Mouse (Mus musculus) liver, embryonic 13.5 days (tissue): ENCODE data around the gene Gm614. TPM values are rescaled to one million over a fixed set of nuclear protein-coding genes. Genes with fewer than 3 reads are reported as not detected.

ENCODE experiments used
- ATAC-seq: fragments of 200-750 bp; cut with Nextera tagmentation; 2 replicates; pipeline ENCODE4 v1.8.0; 2017; ENCODE audit warnings: low read depth, mild to moderate bottlenecking, moderate number of reproducible peaks, moderate library complexity
- DNase-seq: peaks from one replicate; pipeline ENCODE4 v3.0.0; 2022
- H3K27ac ChIP-seq: fragments of 300-500 bp; sonication (generic); 2 replicates; pipeline ENCODE4 v1.5.1; 2015; ENCODE audit warnings: moderate library complexity, mild to moderate bottlenecking, inconsistent platforms
- H3K27me3 ChIP-seq: fragments of 300-500 bp; sonication (generic); 2 replicates; pipeline ENCODE4 v1.6.1; 2015; ENCODE audit warnings: mild to moderate bottlenecking, inconsistent platforms
- H3K36me3 ChIP-seq: fragments of 300-500 bp; sonication (generic); 2 replicates; pipeline ENCODE4 v1.6.1; 2015; ENCODE audit warnings: mild to moderate bottlenecking, inconsistent platforms
- H3K4me1 ChIP-seq: fragments of 300-500 bp; sonication (generic); replicated peaks from 2 replicates; pipeline ENCODE4 v1.6.1; 2015; ENCODE audit warnings: inconsistent platforms
- H3K4me2 ChIP-seq: fragments of 300-500 bp; sonication (generic); 2 replicates; pipeline ENCODE4 v1.6.1; 2015; ENCODE audit warnings: inconsistent platforms, mild to moderate bottlenecking, moderate library complexity
- H3K4me3 ChIP-seq: fragments of 300-500 bp; sonication (generic); replicated peaks from 2 replicates; pipeline ENCODE4 v1.5.1; 2015; ENCODE audit warnings: mild to moderate bottlenecking, inconsistent platforms
- H3K9ac ChIP-seq: fragments of 300-500 bp; sonication (generic); 2 replicates; pipeline ENCODE4 v1.6.1; 2015; ENCODE audit warnings: mild to moderate bottlenecking, inconsistent platforms
- H3K9me3 ChIP-seq: fragments of 300-500 bp; sonication (generic); replicated peaks from 2 replicates; pipeline ENCODE4 v1.6.1; 2016; ENCODE audit warnings: inconsistent platforms
- WGBS: fragments of 180-500 bp; shearing (Covaris S2); methylation state at CpG from one replicate; pipeline ENCODE4 v1.1.7; 2015; ENCODE audit not compliant: insufficient replicate concordance; 5-methylcytosine and 5-hydroxymethylcytosine counted together
- polyA plus RNA-seq: library from polyadenylated mRNA; unstranded; fragments of >200 nt; fragmentation: Nextera tagmentation; extraction: Ambion mirVana; gene quantifications from 2 replicates; pipeline ENCODE4 v1.2.1, GENCODE M21; 2015

The Gm614 gene
- polyA plus RNA-seq, 1 experiment from 2014 or later, result not detected

DNA sequence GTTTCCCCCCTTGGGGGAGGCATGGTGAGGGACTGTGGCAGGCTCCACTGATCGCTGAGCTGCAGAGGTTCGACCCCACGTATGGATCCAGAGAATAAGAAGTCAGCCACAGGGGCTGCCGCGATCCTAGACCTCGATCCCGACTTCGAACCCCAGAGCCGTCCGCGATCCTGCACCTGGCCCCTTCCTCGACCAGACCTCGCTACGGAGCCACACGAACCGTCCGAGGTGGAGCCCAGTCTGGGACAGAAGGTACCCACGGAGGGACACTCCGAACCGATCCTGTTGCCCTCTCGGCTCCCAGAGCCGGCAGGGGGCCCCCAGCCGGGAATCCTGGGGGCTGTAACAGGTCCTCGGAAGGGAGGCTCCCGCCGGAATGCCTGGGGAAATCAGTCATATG is 9.1 kb downstream of the Gm614 start:
- Histone ChIP-seq H3K9me3 (no peaks in the 10 kb centered on the region), H3K27me3 (no peaks in the 10 kb centered on the region), H3K36me3 (peaks cover 18% of the 10 kb centered on the region), H3K27ac (peak overlapping the region; percentile 80), H3K4me3 (peak overlapping the region; percentile 73), H3K4me1 (peaks cover 9% of the 10 kb centered on the region), H3K9ac (peak overlapping the region; percentile 86), H3K4me2 (peak overlapping the region; percentile 78)
- 6% methylated on average over 26 of the region's 26 CpGs for WGBS
- DNase-seq (no peak), ATAC-seq (peak; percentile 22)

DNA sequence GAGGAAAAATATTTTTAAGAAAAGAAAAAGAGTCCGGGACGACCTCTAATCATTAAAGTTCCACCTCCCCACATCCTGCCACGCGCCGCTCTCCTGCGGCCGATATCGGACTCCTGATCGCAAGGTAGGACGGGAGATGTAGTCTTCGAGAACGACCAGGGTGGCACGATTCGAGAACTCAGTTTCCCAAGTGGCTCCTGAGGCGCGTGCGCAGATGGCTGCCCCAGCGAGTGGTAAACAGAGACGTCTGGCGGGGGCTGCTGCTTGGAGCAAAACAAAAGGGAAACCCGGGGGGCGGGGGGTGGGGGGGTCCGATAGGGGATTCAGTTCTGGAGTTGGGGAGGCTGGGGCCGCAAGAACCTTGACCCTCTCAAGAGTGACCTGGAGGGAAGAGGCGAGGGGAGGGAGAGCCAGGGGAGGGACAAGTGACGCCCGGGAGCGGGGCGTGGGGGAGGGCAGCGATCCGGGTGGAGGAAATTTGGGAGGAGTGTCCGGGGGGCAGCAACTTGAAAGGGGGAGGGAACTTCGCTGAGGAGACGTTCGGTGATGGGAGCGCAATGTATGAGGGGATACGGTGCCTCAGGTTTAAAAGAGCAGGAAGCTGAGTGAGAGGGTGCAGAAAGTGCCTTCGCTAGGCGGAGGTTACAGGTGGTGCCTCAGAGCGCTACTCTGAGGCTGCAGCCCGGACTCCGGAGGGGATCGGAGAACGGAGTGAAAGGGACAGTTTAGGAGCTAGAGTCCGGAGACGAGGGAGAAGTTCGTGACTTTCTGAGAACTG is 9.7 kb downstream of the Gm614 start, which contains the start of gene Foxo4:
Gene Foxo4, plus strand, starts transcription at position 577 of the 778 bp plus-strand sequence.
- peak within 1 kb of the TSS; percentile 73 for H3K4me3 ChIP-seq
- peak within 1 kb of the TSS; percentile 80 for H3K27ac ChIP-seq
- peak; percentile 93 for ATAC-seq
- no peaks in the 10 kb centered on the region for H3K27me3 ChIP-seq
- no peaks in the 10 kb centered on the region for H3K9me3 ChIP-seq
- H3K36me3 ChIP-seq, result peaks cover 18% of the 10 kb centered on the region
- H3K4me2 ChIP-seq, result peak within 1 kb of the TSS; percentile 78
- peak within 1 kb of the TSS; percentile 86 for H3K9ac ChIP-seq
- 17% methylated on average over 47 of the region's 47 CpGs for WGBS
- H3K4me1 ChIP-seq, result peaks cover 9% of the 10 kb centered on the region
- DNase-seq, result peak; percentile 81

DNA sequence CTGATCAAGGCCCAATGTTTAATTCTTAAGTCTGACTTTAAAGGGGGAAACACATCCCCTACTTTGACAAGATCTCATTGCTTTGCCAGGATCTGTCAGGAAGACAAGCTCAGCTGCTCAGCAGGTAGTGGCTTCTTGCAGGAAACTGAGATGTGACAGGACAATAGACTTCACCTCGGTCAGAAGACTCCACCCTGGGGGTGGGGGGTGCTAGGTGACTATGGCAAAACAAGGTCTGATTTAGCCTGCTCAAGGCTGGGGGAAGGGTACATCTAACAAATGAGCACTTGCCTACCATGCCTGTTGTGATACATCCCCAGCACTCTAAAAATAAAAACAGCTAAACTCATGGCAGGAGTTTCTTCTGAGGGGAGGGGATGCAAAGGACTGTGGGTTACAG is 18.8 kb downstream of the Gm614 start:
- ATAC-seq (no peak), DNase-seq (no peak)
- Histone ChIP-seq H3K9ac (no peak overlapping the region), H3K9me3 (no peaks in the 10 kb centered on the region), H3K36me3 (no peaks in the 10 kb centered on the region), H3K27ac (no peak overlapping the region), H3K4me1 (no peaks in the 10 kb centered on the region), H3K27me3 (peaks cover 19% of the 10 kb centered on the region; the same call in 1 of the 2 replicates), H3K4me3 (no peak overlapping the region), H3K4me2 (no peak overlapping the region)
- 26% methylated on average over 1 of the region's 1 CpGs for WGBS

DNA sequence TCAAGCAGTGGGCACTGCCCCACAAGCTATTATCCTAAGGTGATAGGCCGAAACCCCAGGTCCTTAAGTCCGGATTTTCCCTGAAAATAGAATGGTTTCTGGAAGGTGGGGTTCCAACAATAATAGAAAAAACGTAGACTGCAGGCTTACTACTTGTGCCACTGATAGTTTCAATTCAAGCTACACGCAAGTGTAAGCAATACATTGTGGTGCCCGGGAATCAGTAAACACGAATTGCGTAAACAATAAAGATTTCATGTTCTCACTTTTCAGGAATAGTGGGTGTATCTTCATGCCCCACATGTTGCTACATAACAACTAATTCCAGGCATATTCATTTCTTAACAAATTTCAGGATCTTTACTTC is 41.0 kb downstream of the Gm614 start:
- H3K9ac ChIP-seq, result peak overlapping the region; percentile 74; the same call in 1 of the 2 replicates

DNA sequence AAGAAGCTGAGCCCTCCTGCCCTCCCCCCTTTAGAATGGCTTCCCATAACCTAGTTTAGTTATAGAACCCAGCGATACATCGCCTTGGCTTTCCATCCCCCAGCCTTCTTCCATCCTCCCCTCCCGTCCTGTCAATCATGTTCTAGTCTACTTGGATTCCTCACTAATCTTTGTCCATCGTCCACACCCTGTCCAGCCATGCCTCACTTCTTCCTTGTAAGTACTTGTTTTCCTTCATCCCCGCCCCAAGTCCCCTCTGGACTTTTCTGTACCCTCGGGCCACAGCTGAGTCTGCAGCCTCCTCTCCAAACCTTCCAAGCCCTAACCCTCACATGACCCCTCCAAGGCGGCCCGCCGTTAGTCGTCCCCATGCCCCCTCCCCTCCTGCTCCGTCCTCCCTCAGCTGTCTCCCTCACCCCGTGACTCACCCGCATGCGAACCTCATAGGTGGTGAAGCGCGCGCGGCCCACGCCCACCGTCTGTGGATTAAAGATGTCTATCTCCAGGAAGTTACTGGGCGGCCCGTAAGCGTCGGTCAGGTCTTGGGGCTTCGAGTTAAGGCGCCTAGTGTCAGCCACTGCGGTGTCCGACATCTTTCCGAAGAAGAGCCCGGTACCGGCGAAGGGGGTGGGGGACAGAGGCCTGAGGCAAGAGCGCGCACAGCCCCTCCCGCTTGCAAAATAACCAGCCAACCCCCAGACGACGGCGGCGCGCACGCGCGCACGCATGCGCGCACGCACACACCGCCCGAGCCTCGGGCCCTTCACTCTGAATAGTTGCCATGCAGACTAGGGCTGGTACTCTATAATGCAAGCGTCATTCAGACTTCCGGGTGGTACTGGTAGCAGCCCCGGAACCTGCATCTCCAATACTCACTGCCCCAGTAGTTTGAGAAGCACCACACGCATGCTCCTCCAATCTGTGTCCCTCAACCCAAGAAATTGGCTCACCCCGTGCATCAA is 41.7 kb downstream of the Gm614 start, which contains the start of gene Snx12:
Gene Snx12, minus strand, starts transcription at position 730 of the 962 bp plus-strand sequence.
- Histone ChIP-seq H3K4me3 (peak within 1 kb of the TSS; percentile 68), H3K9me3 (no peaks in the 10 kb centered on the region), H3K27me3 (peaks cover 5% of the 10 kb centered on the region; the same call in 1 of the 2 replicates), H3K9ac (peak within 1 kb of the TSS; percentile 74), H3K27ac (peak within 1 kb of the TSS; percentile 34), H3K4me2 (peak within 1 kb of the TSS; percentile 70), H3K36me3 (no peaks in the 10 kb centered on the region), H3K4me1 (peaks cover 8% of the 10 kb centered on the region)
- DNase-seq, result peak; percentile 75
- ATAC-seq, result peak; percentile 94
- WGBS, result 13% methylated on average over 55 of the region's 55 CpGs

More for the DNA sequence above, 41.0 kb downstream of the Gm614 start:
- Histone ChIP-seq H3K36me3 (no peaks in the 10 kb centered on the region), H3K4me3 (peak overlapping the region; percentile 68), H3K4me1 (peaks cover 8% of the 10 kb centered on the region), H3K27ac (no peak overlapping the region), H3K27me3 (peaks cover 7% of the 10 kb centered on the region; the same call in 1 of the 2 replicates), H3K9me3 (no peaks in the 10 kb centered on the region), H3K4me2 (peak overlapping the region; percentile 70)
- WGBS, result 33% methylated on average over 7 of the region's 7 CpGs
- DNase-seq (no peak), ATAC-seq (no peak)

Other genes with a start within 250 kb of the Gm614 start
- gene Tex11, start 204.3 kb downstream of the Gm614 start, polyA plus RNA-seq, result not detected in 2 replicates
- 0.61 and 1.1 TPM in 2 replicates for gene Slc7a3, start 178.0 kb downstream of the Gm614 start, polyA plus RNA-seq
- 17.7 and 21.9 TPM in 2 replicates for gene Snx12, start 41.4 kb downstream of the Gm614 start, polyA plus RNA-seq
- 1.5 TPM in 2 replicates for gene Foxo4, start 9.5 kb downstream of the Gm614 start, polyA plus RNA-seq
- gene Il2rg, start 4.3 kb upstream of the Gm614 start, polyA plus RNA-seq, result 9.0 and 11.4 TPM in 2 replicates
- gene Gm20489, start 5.0 kb upstream of the Gm614 start, polyA plus RNA-seq, result 0.08 TPM in 1 of 2 replicates, not detected in the other
- gene Med12, start 10.0 kb upstream of the Gm614 start, polyA plus RNA-seq, result 18.4 and 21.1 TPM in 2 replicates
- gene Nlgn3, start 35.2 kb upstream of the Gm614 start, polyA plus RNA-seq, result 0.14 and 0.21 TPM in 2 replicates
- gene Gjb1, start 112.4 kb upstream of the Gm614 start, polyA plus RNA-seq, result 50.0 and 53.6 TPM in 2 replicates
- 6.8 and 7.8 TPM in 2 replicates for gene Zmym3, start 156.9 kb upstream of the Gm614 start, polyA plus RNA-seq
- gene Nono, start 165.3 kb upstream of the Gm614 start, polyA plus RNA-seq, result 138 and 169 TPM in 2 replicates
- 1.1 and 1.5 TPM in 2 replicates for gene Itgb1bp2, start 185.1 kb upstream of the Gm614 start, polyA plus RNA-seq